Comparison of ENCODE assay signal across 16 mouse cellular contexts in genomic region chr3:21428120-21428519, GRCm38 (mm10).
DNase-seq lines count a peak whose midpoint lies in the region; ATAC-seq and TF ChIP-seq lines count a peak whose summit lies in the region.
"Had no signal": no experiment of that assay in that cellular context is flagged by ENCODE, and none has a peak within 500 bp of the region (broad histone marks: within the 10 kb centered on the region; RNA-seq: fewer than 3 reads in every experiment).

No protein-coding gene starts in this region.

- H3K36me3 ChIP-seq in heart, adult 2 months (ENCODE audit: control insufficient read depth, insufficient read depth, low read length) = no peaks in the 10 kb centered on the region; the same call in 1 of the 2 replicates
- H3K36me3 ChIP-seq in heart, embryonic 10.5 days = no peaks in the 10 kb centered on the region
- H3K36me3 ChIP-seq in embryonic facial prominence, embryonic 15.5 days = no peaks in the 10 kb centered on the region
- H3K36me3 ChIP-seq: hindbrain, embryonic 15.5 days; liver, embryonic 12.5 days; midbrain, embryonic 13.5 days; stomach, embryonic 15.5 days had no signal

- no peak for TF ChIP-seq EP300 in heart, adult 2 months (IDR thresholded peaks at IDR 0.05; ENCODE audit: insufficient read depth, low read depth, low read length)

- H3K9ac ChIP-seq in heart, adult 2 months (ENCODE audit: low read depth, low read length) = no peak overlapping the region
- H3K9ac ChIP-seq in embryonic facial prominence, embryonic 15.5 days = no peak overlapping the region
- H3K9ac ChIP-seq: hindbrain, embryonic 15.5 days; liver, embryonic 12.5 days; midbrain, embryonic 13.5 days; stomach, embryonic 15.5 days had no signal

- WGBS in heart, adult 2 months = 40% methylated on average over 2 of the region's 2 CpGs
- WGBS in heart, embryonic 10.5 days = 41% methylated on average over 2 of the region's 2 CpGs
- 33% methylated on average over 2 of the region's 2 CpGs for WGBS in embryonic facial prominence, embryonic 15.5 days

- intact Hi-C loops in heart, adult 2 months (cut with DNase I) = loop anchor here (5.0 to 10.0 kb wide), 2 partner anchors 49 to 507 kb away; no protein-coding TSS in a partner anchor

- H3K27me3 ChIP-seq in heart, adult 2 months (ENCODE audit: control insufficient read depth, insufficient read depth, low read length) = no peaks in the 10 kb centered on the region
- no peaks in the 10 kb centered on the region for H3K27me3 ChIP-seq in heart, embryonic 10.5 days (ENCODE audit: insufficient read depth, poor library complexity, severe bottlenecking)
- no peaks in the 10 kb centered on the region for H3K27me3 ChIP-seq in embryonic facial prominence, embryonic 15.5 days
- H3K27me3 ChIP-seq: hindbrain, embryonic 15.5 days; liver, embryonic 12.5 days; midbrain, embryonic 13.5 days; stomach, embryonic 15.5 days had no signal

- no peak for DNase-seq in heart, adult 2 months
- no peak for DNase-seq in heart, embryonic 10.5 days (ENCODE audit: low spot score)
- peak; percentile 35 for DNase-seq in kidney, adult 9 months
- no peak for DNase-seq in kidney, adult 18-20 months
- peak; percentile 39 for DNase-seq in 416B (ENCODE audit: low read depth)
- no peak for DNase-seq in ovary, postnatal 36 days (ENCODE audit: low spot score)
- DNase-seq: adrenal gland, postnatal 10 days; cerebellum, adult 8-10 months; thymus, postnatal 14 days had no signal

- TF ChIP-seq CTCF in heart, adult 2 months (IDR thresholded peaks at IDR 0.05) = no peak

- no peak for ATAC-seq in embryonic facial prominence, embryonic 15.5 days (ENCODE audit: insufficient number of reproducible peaks, low FRiP score, low TSS enrichment, low read depth)
- ATAC-seq: CD4-positive, CD25-positive, alpha-beta regulatory T cell, adult 4 months; liver, embryonic 12.5 days; midbrain, embryonic 13.5 days had no signal

- no peak overlapping the region for H3K4me2 ChIP-seq in embryonic facial prominence, embryonic 15.5 days (replicated peaks)
- H3K4me2 ChIP-seq: hindbrain, embryonic 15.5 days; liver, embryonic 12.5 days; midbrain, embryonic 13.5 days; stomach, embryonic 15.5 days had no signal

- H3K9me3 ChIP-seq in heart, embryonic 10.5 days = no peaks in the 10 kb centered on the region
- H3K9me3 ChIP-seq in embryonic facial prominence, embryonic 15.5 days (replicated peaks) = no peaks in the 10 kb centered on the region
- H3K9me3 ChIP-seq: hindbrain, embryonic 15.5 days; liver, embryonic 12.5 days; midbrain, embryonic 13.5 days; stomach, embryonic 15.5 days had no signal

- H3K79me2 ChIP-seq in heart, adult 2 months (replicated peaks; ENCODE audit: control insufficient read depth, insufficient read depth, low read length) = no peaks in the 10 kb centered on the region

- no peak overlapping the region for H3K4me3 ChIP-seq in heart, adult 2 months
- H3K4me3 ChIP-seq in heart, embryonic 10.5 days = no peak overlapping the region
- H3K4me3 ChIP-seq in embryonic facial prominence, embryonic 15.5 days (replicated peaks) = no peak overlapping the region
- H3K4me3 ChIP-seq: hindbrain, embryonic 15.5 days; liver, embryonic 12.5 days; midbrain, embryonic 13.5 days; myocyte; stomach, embryonic 15.5 days had no signal

- H3K4me1 ChIP-seq in heart, adult 2 months (ENCODE audit: control insufficient read depth, insufficient read depth, low read length) = peaks cover 4% of the 10 kb centered on the region
- 0 out of 2 replicates have a peak, but pooled peaks cover 4% of the 10 kb centered on the region for H3K4me1 ChIP-seq in heart, embryonic 10.5 days
- peaks cover 8% of the 10 kb centered on the region for H3K4me1 ChIP-seq in embryonic facial prominence, embryonic 15.5 days
- H3K4me1 ChIP-seq: liver, embryonic 12.5 days; stomach, embryonic 15.5 days had no signal

- peak overlapping the region; percentile 27; the same call in 1 of the 2 replicates for H3K27ac ChIP-seq in heart, adult 2 months
- H3K27ac ChIP-seq in heart, embryonic 10.5 days = no peak overlapping the region
- peak overlapping the region; percentile 0; the same call in 1 of the 2 replicates for H3K27ac ChIP-seq in embryonic facial prominence, embryonic 15.5 days (replicated peaks)
- H3K27ac ChIP-seq: hindbrain, embryonic 15.5 days; liver, embryonic 12.5 days; midbrain, embryonic 13.5 days; stomach, embryonic 15.5 days had no signal

- TF ChIP-seq POLR2A in heart, adult 2 months (IDR thresholded peaks at IDR 0.05; ENCODE audit: insufficient read depth, low read depth, low read length) = no peak

Comparison
In these comparisons a context has a peak if more than half of its experiments do, and no peak if none do; other contexts are left out.
1. DNase-seq: peak in kidney, adult 9 months (single experiment) and 416B (single experiment); none in heart, adult 2 months (0 of 2), heart, embryonic 10.5 days (single experiment), kidney, adult 18-20 months (single experiment) and ovary, postnatal 36 days (single experiment).